Mouse (Mus musculus): ENCODE data around the gene Adarb1.
A peak's percentile ranks its signal among the peaks of the same experiment; 100 is the strongest.

DNA sequence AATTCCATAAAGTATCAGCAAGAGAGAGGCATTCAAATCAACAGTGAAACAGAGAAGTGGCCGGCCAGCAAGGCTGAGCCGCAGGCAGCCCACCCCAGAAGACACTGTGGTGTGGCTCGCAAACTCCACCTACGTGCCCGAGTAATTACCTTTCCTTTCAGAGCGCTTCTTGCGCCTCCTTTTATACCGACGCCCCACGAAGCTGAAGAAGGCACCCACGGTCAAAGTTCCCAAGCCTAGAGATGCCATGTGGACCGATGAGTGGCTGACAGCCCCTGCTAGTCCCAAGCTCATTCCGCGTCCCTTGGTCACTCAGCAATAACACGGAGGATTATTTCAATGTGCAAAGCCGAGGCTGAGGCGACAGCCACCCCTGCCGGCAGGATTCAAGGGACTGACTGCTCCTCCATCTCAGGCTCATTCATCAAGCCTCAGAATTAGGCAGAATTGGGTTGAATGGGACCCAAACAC, 78.2 kb downstream of the Adarb1 start:
- peak; percentile 50 for TF ChIP-seq CTCF (IDR thresholded peaks at IDR 0.05)
- no peak for TF ChIP-seq EP300 (IDR thresholded peaks at IDR 0.05; ENCODE audit: insufficient read depth, low read depth, low read length)
- TF ChIP-seq POLR2A (IDR thresholded peaks at IDR 0.05; ENCODE audit: insufficient read depth, low read depth, low read length), result no peak

All from heart, adult 2 months (tissue).